Mouse (Mus musculus): ENCODE results near the gene Tacr3. TPM values are rescaled to one million over a fixed set of nuclear protein-coding genes. Genes with fewer than 3 reads are reported as not detected.

Gene Tacr3
- polyA plus RNA-seq, 2 experiments: 0.01 TPM; not detected in 1

DNA sequence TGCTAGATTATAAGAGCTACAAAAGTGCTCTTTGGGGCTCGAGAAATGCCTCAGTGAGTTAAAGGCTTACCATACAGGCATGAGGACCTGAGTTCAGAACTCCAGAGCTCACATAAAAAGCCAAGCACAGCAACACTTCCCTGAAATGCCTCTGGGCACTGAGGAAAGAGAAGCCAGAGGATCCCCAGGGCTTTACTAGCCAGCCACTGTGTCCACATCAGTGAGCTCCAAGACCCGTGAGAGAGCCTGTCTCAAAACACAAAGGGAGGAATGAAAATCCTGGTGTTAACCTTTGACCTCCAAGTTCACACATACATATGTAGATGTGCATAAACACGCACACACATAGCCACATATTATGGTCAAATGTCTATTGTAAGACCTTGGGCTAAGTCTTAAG is 150.1 kb downstream of the Tacr3 start:
- Histone ChIP-seq H3K9ac (replicated peaks) (no peak overlapping the region), H3K36me3 (replicated peaks; ENCODE audit: control insufficient read depth, insufficient read depth, low read depth) (no peaks in the 10 kb centered on the region), H3K4me2 (ENCODE audit: low read depth) (no peak overlapping the region), H3K27me3 (ENCODE audit: control insufficient read depth, insufficient read depth, low read length) (no peaks in the 10 kb centered on the region), H3K4me1 (replicated peaks; ENCODE audit: control insufficient read depth in 2 of 2, insufficient read depth in 2 of 2, low read length in 1 of 2) (no peaks in the 10 kb centered on the region), H3K27ac (no peak overlapping the region), H3K9me3 (ENCODE audit: control insufficient read depth, low read length) (no peaks in the 10 kb centered on the region), H3K4me3 (ENCODE audit: insufficient read depth in 1 of 2, low read depth in 2 of 2, low read length in 2 of 2) (no peak overlapping the region)
- no peak for TF ChIP-seq CTCF (IDR thresholded peaks at IDR 0.05; ENCODE audit: low read depth)
- TF ChIP-seq EP300 (IDR thresholded peaks at IDR 0.05; ENCODE audit: low read depth): no peak
- no peak for ATAC-seq (ENCODE audit: insufficient read depth)
- 41% methylated on average over 3 of the region's 3 CpGs for WGBS (ENCODE audit: insufficient replicate concordance)
- no peak for DNase-seq (ENCODE audit: low read depth in 3 of 3, low spot score in 3 of 3)

DNA sequence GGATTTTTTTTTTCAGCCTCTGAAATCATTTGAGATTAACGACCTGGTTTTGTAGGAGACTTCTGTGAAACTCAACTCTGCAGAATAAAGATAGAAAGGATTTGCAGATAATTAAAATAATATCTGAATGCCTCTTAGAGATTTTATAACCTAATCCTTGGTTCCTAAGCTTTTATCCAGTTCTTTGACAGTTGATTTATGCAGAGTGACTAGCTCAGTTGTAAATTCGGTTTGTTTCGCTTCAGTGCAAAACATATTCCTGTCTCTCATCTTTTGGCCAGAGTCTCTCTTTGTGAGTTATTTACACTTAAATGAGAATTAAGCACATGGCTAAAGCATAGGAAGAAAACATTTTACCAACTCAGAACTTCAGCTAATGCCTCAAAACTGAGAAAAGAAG is 151.3 kb downstream of the Tacr3 start:
- H3K27ac ChIP-seq: no peak overlapping the region
- no peak overlapping the region for H3K4me2 ChIP-seq (ENCODE audit: low read depth)
- no peaks in the 10 kb centered on the region for H3K27me3 ChIP-seq (ENCODE audit: control insufficient read depth, insufficient read depth, low read length)
- H3K9me3 ChIP-seq (ENCODE audit: control insufficient read depth, low read length): no peaks in the 10 kb centered on the region
- DNase-seq (ENCODE audit: low read depth in 3 of 3, low spot score in 3 of 3) (no peak), ATAC-seq (ENCODE audit: insufficient read depth) (no peak)
- no peak overlapping the region for H3K9ac ChIP-seq (replicated peaks)
- 53% methylated on average over 3 of the region's 3 CpGs for WGBS (ENCODE audit: insufficient replicate concordance)
- no peaks in the 10 kb centered on the region for H3K4me1 ChIP-seq (replicated peaks; ENCODE audit: control insufficient read depth in 2 of 2, insufficient read depth in 2 of 2, low read length in 1 of 2)
- TF ChIP-seq CTCF (IDR thresholded peaks at IDR 0.05; ENCODE audit: low read depth) (no peak), EP300 (IDR thresholded peaks at IDR 0.05; ENCODE audit: low read depth) (no peak)
- H3K4me3 ChIP-seq (ENCODE audit: insufficient read depth in 1 of 2, low read depth in 2 of 2, low read length in 2 of 2): no peak overlapping the region
- no peaks in the 10 kb centered on the region for H3K36me3 ChIP-seq (replicated peaks; ENCODE audit: control insufficient read depth, insufficient read depth, low read depth)

All from liver, embryonic 14.5 days (tissue).